Mouse (Mus musculus) heart, postnatal 0 days (tissue): ENCODE data around the gene Cdcp1. TPM values are rescaled to one million over a fixed set of nuclear protein-coding genes. Genes with fewer than 3 reads are reported as not detected.

Experiments used
- ATAC-seq: fragments of 200-750 bp; cut with Nextera tagmentation; 2 replicates; pipeline ENCODE4 v1.8.0; 2017; ENCODE audit warnings: low read depth, moderate number of reproducible peaks, moderate library complexity; ENCODE audit not compliant: insufficient read depth
- DNase-seq: peaks from one replicate; pipeline ENCODE4 v3.0.0-alpha.2; 2016; ENCODE audit warnings: low spot score
- H3K27ac ChIP-seq: fragments of 300-500 bp; sonication (generic); 2 replicates; pipeline ENCODE4 v1.5.1; 2014; ENCODE audit warnings: low read depth, mild to moderate bottlenecking
- H3K27me3 ChIP-seq: fragments of 300-500 bp; sonication (generic); 2 replicates; pipeline ENCODE4 v1.6.1; 2014; ENCODE audit warnings: low read length, mixed read lengths; ENCODE audit not compliant: control insufficient read depth, insufficient read depth
- H3K36me3 ChIP-seq: fragments of 300-500 bp; sonication (generic); replicated peaks from 2 replicates; pipeline ENCODE4 v1.6.1; 2014; ENCODE audit warnings: low read length, mixed read lengths; ENCODE audit not compliant: control insufficient read depth, insufficient read depth
- H3K4me1 ChIP-seq: fragments of 300-500 bp; sonication (generic); 2 replicates; pipeline ENCODE4 v1.6.1; 2014; ENCODE audit warnings: antibody characterized with exemption; ENCODE audit not compliant: control insufficient read depth, insufficient read depth
- H3K4me2 ChIP-seq: fragments of 300-500 bp; sonication (generic); 2 replicates; pipeline ENCODE4 v1.6.1; 2014; ENCODE audit warnings: low read depth, mild to moderate bottlenecking, low read length, moderate library complexity
- H3K4me3 ChIP-seq: fragments of 300-500 bp; sonication (generic); 2 replicates; pipeline ENCODE4 v1.5.1; 2014; ENCODE audit warnings: low read depth, low read length
- H3K9ac ChIP-seq: fragments of 300-500 bp; sonication (generic); replicated peaks from 2 replicates; pipeline ENCODE4 v1.6.1; 2014; ENCODE audit warnings: low read depth, low read length, mixed read lengths
- H3K9me3 ChIP-seq: fragments of 300-500 bp; sonication (generic); replicated peaks from 2 replicates; pipeline ENCODE4 v1.6.1; 2016; ENCODE audit warnings: low read length; ENCODE audit not compliant: control insufficient read depth
- CTCF ChIP-seq: IDR thresholded peaks from 2 replicates; pipeline ENCODE4 v1.5.1; 2016; ENCODE audit warnings: antibody characterized with exemption, control low read depth, low read depth
- EP300 ChIP-seq: IDR thresholded peaks from 2 replicates; pipeline ENCODE4 v1.6.1; 2016; ENCODE audit warnings: antibody characterized with exemption, low read depth
- WGBS: fragments of 180-500 bp; shearing (Covaris S2); extraction: QIAGEN DNeasy Blood & Tissue Kit; methylation state at CpG from one replicate; pipeline ENCODE4 v1.1.7; 2014; 5-methylcytosine and 5-hydroxymethylcytosine counted together
- polyA plus RNA-seq: library from polyadenylated mRNA; unstranded; fragments of >200 nt; fragmentation: Nextera tagmentation; extraction: Ambion mirVana; gene quantifications from 2 replicates; pipeline ENCODE4 v1.2.1, GENCODE M21; 2015
- total RNA-seq: library from RNA; depleted of rRNA; stranded (reverse); fragments of >200 nt; gene quantifications from 2 replicates; pipeline ENCODE4 v1.2.3, GENCODE M21; 2014; ENCODE audit warnings: low replicate concordance

The Cdcp1 gene
- total and polyA plus RNA-seq, 2 experiments from 2014 or later = 0.04 to 2.7 TPM

DNA sequence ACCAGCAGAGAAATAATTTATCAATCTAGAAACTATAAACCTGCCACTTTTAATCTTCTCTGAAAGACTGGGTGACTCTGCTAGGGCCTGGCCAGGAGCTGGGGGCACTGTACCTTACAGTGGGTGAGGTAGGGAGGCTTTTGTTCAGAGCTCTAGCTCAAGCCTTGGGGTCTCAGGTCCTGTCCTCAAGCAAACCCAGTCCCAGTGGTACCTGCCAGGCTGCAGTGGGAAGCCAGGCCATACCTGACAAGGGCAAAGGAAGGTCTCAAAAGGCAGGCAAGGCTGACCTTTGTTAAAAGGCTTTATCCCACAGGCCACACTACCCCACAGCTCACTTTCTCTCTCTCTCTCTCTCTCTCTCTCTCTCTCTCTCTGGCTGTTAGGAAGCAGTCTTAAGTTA, 12.8 kb upstream of the Cdcp1 start:
- ATAC-seq (no peak), DNase-seq (no peak)
- no peak overlapping the region for H3K9ac ChIP-seq
- TF ChIP-seq EP300 (no peak), CTCF (no peak)
- H3K27ac ChIP-seq = no peak overlapping the region
- H3K36me3 ChIP-seq = no peaks in the 10 kb centered on the region
- no peak overlapping the region for H3K4me2 ChIP-seq
- no peaks in the 10 kb centered on the region for H3K27me3 ChIP-seq
- no peaks in the 10 kb centered on the region for H3K4me1 ChIP-seq
- no peaks in the 10 kb centered on the region for H3K9me3 ChIP-seq
- H3K4me3 ChIP-seq = no peak overlapping the region

DNA sequence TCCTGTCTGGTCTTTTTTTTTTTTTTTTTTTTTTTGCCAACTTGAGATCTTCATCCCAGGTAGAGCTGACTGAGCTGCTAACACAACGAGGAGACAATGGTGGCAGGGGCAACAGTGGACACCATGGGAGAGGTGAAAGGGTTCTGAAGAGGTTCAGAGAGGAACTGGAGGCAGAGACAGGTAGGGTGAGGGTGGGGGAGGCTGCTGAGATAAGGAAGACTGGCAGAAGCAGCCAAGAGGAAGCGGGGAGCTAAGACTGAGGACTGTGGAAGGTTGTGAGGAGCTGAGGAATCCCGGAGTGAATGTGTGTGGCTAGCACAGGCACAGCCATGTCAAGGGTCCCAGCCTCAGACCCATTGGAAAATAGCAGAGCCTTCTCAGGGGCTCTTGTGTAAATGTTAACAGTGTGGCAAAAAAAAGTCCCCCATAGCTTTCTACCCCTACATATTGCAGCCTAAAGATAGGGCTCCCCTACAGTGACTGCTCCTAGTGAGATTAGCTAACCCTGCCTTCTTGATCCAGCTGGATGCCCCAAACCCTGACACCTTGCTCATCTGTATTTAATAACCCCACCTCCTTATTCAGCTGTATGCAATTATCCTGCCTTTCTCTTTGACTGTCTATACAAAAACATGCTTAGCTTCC, 11.4 kb upstream of the Cdcp1 start:
- ATAC-seq (no peak), DNase-seq (no peak)
- H3K9me3 ChIP-seq = no peaks in the 10 kb centered on the region
- H3K4me2 ChIP-seq = no peak overlapping the region
- TF ChIP-seq EP300 (no peak), CTCF (no peak)
- no peak overlapping the region for H3K9ac ChIP-seq
- H3K4me3 ChIP-seq = no peak overlapping the region
- no peak overlapping the region for H3K27ac ChIP-seq
- H3K4me1 ChIP-seq = no peaks in the 10 kb centered on the region
- 67% methylated on average over 3 of the region's 3 CpGs for WGBS
- H3K36me3 ChIP-seq = no peaks in the 10 kb centered on the region
- no peaks in the 10 kb centered on the region for H3K27me3 ChIP-seq

DNA sequence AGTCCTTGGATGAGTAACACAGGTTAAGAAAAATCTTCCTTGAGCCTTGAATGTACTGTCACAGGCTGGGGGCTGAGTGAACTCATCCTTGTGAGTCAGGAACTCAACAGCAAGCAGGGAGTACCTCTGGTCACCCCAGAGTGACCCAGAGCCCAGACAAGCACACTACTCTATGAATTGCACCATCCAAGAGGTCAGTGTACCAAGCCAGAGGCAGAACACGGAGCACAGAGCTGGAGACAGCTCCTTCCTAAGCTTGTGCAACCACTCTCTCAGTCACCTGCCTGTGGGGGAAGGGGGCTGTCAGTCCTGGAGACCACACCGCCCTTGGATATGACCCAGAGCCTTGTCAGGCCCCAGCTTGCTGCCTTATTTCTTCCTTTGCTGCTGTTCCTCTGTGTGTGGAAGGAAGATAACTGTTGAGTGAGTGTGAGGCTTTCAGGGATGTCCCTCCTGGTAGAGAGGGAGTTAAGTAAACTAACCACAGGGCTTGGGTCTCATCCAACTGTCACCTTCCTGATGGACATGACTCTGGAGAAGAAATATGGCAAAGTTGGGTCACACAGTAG, 9.1 kb upstream of the Cdcp1 start:
- ATAC-seq (no peak), DNase-seq (no peak)
- no peaks in the 10 kb centered on the region for H3K9me3 ChIP-seq
- H3K4me3 ChIP-seq = no peak overlapping the region
- no peak for TF ChIP-seq CTCF
- TF ChIP-seq EP300 = no peak
- no peaks in the 10 kb centered on the region for H3K36me3 ChIP-seq
- no peak overlapping the region for H3K27ac ChIP-seq
- WGBS = 58% methylated on average over 2 of the region's 2 CpGs
- no peaks in the 10 kb centered on the region for H3K27me3 ChIP-seq
- no peak overlapping the region for H3K4me2 ChIP-seq
- no peaks in the 10 kb centered on the region for H3K4me1 ChIP-seq
- no peak overlapping the region for H3K9ac ChIP-seq

DNA sequence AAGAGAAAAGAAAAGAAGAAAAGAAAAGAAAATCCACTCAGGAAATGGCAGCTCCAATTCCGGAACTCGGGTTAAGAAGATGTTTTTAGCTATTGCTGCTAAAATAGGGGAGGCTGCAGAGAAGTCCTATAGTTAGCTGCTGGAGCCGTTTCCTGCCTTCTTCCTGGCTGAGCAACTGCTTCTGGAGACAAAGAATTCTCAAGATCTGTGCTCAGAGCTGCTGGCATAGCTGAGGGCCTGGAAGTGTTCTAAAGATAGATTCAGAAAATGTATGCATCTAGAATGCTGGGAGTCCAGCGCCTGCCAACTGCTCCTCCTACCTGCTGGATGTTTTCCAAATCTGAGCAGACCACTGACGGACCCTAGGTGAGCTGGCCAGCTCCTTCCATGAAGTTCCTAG, 4.0 kb upstream of the Cdcp1 start:
- H3K27ac ChIP-seq = peak overlapping the region; percentile 60
- H3K27me3 ChIP-seq = peaks cover 9% of the 10 kb centered on the region; the same call in 1 of the 2 replicates
- TF ChIP-seq CTCF (no peak), EP300 (no peak)
- 9% methylated on average over 5 of the region's 5 CpGs for WGBS
- H3K9ac ChIP-seq = no peak overlapping the region
- 0 out of 2 replicates have a peak overlapping the region, but pooled peaks have one; percentile 9 for H3K4me2 ChIP-seq
- DNase-seq (no peak), ATAC-seq (0 out of 2 replicates have a peak, but pooled peaks have one; percentile 36)
- H3K4me3 ChIP-seq = no peak overlapping the region
- H3K36me3 ChIP-seq = no peaks in the 10 kb centered on the region
- no peaks in the 10 kb centered on the region for H3K9me3 ChIP-seq
- 0 out of 2 replicates have a peak, but pooled peaks cover 15% of the 10 kb centered on the region for H3K4me1 ChIP-seq

DNA sequence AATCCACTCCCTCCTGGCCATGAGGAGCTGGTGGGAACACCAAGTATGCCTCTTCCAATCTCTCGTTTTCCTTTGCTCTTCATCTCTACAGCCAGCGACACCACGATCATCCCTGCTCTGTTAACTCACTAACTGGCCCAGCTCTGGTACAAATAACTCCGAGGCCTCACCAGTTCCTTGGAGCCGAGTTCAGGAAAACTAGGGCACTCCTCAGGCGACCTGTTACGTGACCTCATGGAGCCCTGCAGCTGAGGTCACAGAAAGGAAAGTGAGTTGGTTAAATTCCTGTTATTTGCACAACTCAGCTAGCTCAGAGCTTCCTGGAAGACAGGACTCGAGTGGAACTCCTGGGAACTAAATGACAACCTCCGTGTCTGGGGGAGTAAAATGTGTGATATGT, 2.5 kb downstream of the Cdcp1 start:
- no peak for DNase-seq
- peaks cover 17% of the 10 kb centered on the region; the same call in 1 of the 2 replicates for H3K27me3 ChIP-seq
- H3K4me2 ChIP-seq = no peak overlapping the region
- no peak overlapping the region for H3K27ac ChIP-seq
- H3K9me3 ChIP-seq = no peaks in the 10 kb centered on the region
- H3K4me3 ChIP-seq = no peak overlapping the region
- no peaks in the 10 kb centered on the region for H3K36me3 ChIP-seq
- no peak for ATAC-seq
- 0 out of 2 replicates have a peak, but pooled peaks cover 8% of the 10 kb centered on the region for H3K4me1 ChIP-seq
- TF ChIP-seq EP300 (no peak), CTCF (no peak)
- no peak overlapping the region for H3K9ac ChIP-seq
- 64% methylated on average over 9 of the region's 9 CpGs for WGBS
